Mouse (Mus musculus): ENCODE measurements around the gene a.
"Not testable (repeated sequence)": the region's sequence is repeated elsewhere in the genome, so short reads cannot be mapped to it uniquely, and the experiment has no call there.

a gene

DNA sequence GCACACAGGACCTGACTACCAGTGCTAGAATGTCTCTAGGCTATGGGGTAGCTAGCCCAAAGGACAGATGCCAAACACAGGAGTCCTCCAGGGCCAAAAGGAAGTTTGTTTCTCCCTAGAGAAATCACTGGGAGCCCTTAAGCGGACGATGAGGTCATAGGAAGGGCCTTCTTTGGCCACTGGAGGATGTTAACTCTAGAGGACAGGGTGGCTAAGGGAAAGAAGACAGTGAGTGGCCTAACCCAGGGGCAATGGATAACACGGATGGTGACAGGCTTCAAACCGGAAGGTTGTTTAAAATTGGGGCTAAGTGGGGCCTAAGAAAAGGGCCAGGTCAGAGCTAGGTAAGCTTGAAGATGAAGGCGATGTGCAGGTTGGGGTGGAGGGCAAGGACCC lies 258.9 kb downstream of the a start:
- in situ Hi-C loops (cut with MboI; ENCODE audit: low sequenced_read_pairs) = no loop called here

DNA sequence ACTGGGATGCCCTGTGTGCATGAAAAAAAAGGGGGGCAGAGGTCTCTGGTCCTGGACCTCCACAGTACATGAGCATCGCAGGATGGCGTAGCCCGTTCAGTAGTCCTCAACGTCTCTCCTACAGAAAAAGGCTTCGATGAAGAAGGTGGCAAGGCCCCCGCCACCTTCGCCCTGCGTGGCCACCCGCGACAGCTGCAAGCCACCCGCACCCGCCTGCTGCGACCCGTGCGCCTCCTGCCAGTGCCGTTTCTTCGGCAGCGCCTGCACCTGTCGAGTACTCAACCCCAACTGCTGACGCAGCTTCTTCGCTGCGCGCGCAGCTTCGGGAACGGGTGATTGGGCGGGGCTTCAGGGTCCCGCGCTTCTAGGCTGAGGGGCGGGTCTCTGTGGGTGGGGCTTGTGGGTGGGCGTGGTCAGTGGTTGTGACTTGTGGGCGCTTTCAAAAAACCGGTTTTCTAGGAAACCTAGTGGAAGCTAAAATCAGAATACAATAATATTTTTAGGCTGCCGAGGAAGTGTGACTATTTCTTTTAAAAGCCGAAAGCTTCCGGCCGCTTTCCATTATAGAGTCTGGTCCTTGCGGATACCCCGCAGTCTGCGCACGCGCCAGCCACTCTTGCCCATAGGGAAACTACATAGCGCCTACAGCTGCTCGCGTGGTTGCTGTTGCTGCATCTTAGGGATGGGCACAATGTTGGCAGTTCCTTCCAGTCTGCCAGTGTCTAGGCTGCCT lies 259.5 kb downstream of the a start:
- in situ Hi-C loops (cut with MboI; ENCODE audit: low sequenced_read_pairs) = no loop called here

DNA sequence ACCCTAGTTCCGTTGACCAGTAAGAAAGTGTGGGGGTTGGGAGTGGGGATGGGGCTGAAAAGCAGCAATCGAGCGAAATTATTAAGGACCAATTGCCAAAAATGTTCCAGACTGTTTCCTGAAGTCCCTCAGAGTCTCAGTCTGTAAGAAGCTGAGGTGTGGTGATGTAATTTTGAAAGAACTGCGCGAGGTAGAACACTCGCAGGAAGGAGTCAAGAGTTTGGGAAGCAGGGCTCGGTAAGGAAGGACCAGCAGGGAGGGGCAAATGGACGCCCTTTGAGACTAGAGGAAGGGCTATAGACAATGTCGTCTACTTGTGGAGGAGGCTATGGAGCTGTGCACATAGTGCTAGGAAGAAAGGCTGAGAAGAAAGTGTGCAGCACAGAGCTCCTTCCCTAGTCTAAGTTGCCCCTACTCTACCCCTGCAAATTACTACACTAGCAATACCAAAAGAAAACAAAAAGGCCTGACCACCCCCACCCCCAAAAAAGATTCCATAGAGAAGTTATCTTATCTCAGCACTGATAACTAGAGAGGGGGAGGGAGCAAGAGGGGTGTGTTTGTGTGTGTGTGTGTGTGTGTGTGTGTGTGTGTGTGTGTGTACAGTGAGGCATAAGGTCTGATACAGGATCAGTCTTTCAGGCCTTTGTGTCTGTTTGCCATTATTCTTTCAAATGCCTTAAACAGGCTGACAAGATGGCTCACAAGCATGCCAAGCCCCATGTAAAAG lies 260.6 kb downstream of the a start:
- in situ Hi-C loops (cut with MboI; ENCODE audit: low sequenced_read_pairs) = no loop called here

DNA sequence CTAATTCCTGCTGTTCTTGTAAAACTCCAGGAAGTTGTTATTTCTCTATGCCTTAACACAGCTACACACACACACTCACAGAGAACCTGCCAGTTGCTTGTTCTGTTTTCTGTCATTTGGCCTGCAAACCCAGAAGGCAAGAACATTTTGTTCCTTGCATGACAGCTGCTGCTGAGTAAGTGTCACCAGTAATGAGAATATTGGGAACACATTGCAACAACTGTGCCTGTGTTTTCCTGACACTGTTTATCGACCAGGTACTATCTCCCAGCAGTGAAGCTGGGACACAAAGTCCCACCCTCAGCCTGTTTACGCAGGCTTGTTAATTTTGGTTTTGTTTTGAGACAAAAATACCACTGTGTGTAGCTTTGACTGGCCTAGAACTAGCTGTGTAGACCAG lies 261.5 kb downstream of the a start:
- in situ Hi-C loops (cut with MboI; ENCODE audit: low sequenced_read_pairs) = no loop called here

DNA sequence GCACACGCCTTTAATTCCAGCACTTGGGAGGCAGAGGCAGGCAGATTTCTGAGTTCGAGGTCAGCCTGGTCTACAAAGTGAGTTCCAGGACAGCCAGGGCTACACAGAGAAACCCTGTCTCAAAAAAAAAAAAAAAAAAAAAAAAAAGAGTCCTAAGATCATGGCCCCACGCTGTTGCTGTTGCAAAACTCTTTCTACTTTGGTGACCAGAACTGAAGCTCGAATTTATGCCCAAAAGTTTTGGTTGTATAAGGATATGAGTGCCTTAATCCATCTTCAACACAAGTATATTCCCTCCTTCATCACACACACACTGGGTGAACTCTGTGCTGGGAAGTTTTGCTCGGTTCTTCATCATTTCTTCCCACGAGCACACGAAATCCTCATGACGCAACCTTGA lies 262.3 kb downstream of the a start:
- in situ Hi-C loops (cut with MboI; ENCODE audit: low sequenced_read_pairs) = not testable (repeated sequence)

DNA sequence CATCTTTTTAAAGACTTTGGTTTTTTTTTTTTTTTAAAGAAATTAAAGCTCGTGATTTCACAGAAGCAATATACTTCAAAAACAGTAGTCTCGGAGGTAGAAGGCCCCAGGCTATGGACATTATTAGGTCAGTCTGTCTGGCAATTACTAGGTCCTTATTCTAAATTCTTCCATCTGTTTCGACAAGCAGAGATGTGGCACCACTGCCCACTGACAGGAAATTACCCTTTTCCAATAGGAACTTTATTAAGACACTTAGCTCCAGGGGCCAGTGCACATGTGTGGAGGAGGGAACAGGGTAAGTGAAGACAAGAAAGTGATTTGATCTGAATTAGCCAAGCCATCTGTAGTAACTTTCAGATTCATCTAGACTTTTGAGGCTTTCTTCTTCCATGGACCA lies 263.5 kb downstream of the a start:
- in situ Hi-C loops (cut with MboI; ENCODE audit: low sequenced_read_pairs) = no loop called here

DNA sequence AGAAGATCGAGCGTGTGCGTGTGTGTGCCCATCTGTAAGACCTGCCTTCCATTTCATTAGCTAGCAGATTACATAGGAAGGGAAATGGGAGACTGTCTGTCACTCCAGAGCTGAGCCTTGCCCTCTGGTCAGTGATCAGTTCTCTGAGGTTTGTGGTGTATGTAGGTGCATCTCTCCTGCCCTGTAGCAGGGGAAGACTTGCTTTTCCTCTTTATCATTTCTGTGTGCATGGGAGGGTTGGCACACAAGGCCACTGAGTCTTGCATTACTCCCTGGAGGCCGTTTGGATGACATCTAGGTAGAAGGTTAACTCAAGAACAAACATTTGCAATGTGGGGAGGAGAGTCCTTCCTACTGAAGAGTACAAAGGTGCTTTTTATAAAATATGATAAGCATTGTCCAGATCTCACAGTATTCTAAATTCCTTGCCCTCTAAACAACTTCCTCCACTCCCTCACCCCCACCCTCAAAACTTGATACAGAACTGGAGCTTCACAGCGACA lies 264.9 kb downstream of the a start:
- in situ Hi-C loops (cut with MboI; ENCODE audit: low sequenced_read_pairs) = no loop called here

DNA sequence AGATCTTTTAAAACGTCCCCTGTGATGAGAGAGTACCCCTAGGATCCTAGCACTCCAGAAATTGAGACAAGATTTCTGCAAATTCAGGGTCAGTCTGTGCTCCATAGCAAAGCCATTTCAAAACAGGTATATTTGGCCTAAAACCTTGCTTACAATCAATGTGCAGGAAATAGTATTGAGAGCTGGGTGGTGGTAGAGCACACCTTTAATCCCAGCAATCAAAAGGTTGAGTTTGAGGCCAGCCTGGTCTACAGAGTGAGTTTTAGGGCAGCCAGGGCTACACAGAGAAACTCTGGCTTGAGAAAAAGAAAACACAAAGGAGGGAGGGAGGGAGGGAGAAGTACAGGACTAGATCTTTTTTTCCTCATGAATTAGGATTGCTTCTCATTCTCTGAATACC lies 266.2 kb downstream of the a start:
- in situ Hi-C loops (cut with MboI; ENCODE audit: low sequenced_read_pairs) = no loop called here

DNA sequence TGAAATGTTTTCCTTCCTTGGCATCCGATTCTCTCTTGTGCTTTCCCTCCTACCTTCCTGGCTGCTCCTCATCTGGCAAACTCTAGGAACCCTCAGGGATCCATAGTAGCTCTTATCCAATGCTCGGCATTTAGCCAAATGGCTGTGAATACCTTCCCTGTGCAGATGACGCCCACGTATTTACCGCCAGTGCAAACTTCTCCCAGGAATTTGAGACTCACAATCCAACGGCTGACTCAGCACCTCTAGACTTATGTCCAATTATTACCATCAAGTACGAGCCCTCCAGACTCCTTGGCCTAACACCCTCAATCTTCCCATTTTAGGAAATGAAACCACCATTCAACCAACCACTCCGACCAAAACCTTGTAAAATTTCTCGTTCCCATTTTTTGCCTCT lies 279.8 kb downstream of the a start:
- in situ Hi-C loops (cut with MboI; ENCODE audit: low sequenced_read_pairs) = no loop called here

DNA sequence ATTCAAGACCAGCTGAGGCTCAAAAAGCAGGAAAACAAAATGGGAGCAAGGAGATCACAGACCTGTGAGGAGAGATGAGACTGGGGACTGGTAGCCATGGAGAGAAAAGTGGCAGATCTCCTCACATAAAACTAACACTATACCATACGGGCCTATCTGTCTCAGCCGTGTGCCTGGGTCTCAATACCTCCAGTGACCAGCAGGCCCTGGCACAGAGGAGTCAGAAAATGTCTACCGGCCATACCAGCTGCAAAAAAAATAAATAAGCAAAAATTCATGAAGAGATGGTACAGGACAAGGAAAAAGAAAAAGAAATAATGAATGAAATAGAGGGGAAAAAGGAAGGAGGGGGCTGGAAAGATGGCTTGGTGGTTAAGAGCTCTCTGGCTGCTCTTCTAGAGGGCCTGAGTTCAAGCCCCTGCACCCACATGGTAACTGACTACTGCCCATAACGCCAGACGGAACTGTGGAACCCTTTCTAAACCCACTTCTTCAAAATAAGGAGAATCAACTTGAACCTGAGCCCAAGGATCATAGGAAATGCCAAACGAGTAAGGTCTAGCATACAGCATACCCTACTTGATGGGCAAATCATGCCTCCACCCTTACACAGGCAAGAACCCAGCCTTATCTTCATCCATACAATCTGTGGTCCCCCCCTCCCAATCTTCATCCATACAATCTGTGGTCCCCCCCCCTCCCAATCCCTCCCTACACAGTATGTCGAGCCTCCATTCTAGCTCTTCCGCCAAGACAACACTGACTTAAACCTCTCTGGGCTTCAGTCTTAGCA lies 281.3 kb downstream of the a start:
- in situ Hi-C loops (cut with MboI; ENCODE audit: low sequenced_read_pairs) = no loop called here

DNA sequence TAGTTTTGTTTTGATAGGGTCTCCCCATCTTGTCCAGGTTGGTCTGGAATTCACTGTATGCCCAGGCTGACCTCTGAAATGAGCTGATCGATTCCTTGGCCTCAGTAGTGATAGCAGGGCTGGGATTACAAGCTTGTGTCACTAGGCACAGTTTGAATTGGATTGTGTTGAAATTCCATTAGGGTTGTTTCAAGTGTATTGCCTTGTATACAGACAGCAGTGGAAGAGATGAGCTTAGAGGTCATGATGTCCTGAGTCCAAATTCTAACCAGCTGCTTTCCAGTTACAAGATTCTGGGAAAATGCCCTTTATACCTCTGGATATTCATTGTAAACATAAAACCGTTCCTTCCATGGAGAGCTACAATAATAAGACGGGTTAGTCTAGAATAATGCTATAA lies 282.1 kb downstream of the a start:
- in situ Hi-C loops (cut with MboI; ENCODE audit: low sequenced_read_pairs) = no loop called here

DNA sequence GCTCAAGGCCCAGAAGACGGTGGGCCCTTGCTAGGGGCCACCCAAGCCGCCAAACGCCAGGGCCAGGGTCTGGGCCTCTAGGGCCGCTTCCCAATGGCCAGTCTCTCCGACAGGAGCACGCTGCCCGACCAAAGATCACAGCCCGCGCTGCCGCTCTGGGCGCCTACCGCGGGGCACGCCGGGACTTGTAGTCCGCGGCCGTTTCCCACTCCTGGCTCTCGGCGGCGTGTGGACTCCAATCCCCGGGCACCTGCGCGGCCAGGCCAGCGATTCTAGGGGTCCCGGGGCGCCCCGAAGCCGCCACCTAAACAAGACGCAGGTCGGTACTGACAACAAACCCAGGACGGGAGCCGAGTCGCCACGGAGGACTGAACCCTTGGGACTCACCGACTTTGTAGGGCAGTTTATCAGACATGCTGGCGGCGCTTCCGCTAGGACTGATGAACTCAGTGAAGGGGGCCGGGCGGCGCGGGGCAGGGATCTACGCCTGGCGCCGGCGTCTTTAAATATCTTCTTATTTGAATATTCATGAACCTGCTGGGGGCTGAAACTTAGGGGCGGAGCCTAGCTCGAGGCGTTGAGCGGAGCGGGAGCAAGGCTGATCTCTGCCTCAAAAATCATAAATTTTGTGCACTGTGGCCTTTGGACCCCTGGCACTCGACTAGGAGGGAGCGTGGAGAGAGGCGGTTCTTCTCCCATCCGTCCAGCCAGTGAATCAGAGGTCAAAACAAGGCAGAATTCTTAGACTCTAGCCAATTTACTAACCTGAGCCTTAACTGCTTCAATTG lies 283.0 kb downstream of the a start, which contains the start of gene Ahcy:
Ahcy (minus strand) TSS at position 520 of the 788 bp plus-strand sequence.
- in situ Hi-C loops (cut with MboI; ENCODE audit: low sequenced_read_pairs) = no loop called here

DNA sequence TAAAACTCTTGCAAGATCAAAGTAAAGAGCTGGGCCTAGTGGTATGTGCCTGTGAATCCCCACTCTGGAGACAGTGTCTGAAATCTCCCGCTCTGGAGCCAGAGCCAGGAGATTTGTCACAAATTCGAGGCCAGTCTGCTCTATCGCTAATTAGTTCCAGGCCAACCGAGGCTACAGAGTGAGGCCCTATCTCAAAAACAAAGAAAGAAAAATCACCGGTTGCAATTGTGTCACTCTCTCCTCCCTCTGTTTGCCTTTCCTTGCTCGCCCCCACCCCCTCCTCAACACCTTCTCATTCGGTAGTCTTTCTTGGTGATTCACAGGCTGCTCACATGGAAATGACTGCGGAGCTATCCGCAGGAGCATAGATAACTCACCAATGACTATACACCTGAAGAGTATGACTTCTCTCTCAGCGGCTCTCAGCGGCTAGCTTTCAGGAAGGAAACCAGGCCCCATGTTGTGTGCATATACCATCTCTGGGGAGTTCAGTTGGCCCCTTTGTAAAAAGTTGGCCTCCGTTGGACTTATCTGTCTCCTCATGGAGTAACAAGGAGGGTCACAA lies 283.6 kb downstream of the a start:
- in situ Hi-C loops (cut with MboI; ENCODE audit: low sequenced_read_pairs) = no loop called here

DNA sequence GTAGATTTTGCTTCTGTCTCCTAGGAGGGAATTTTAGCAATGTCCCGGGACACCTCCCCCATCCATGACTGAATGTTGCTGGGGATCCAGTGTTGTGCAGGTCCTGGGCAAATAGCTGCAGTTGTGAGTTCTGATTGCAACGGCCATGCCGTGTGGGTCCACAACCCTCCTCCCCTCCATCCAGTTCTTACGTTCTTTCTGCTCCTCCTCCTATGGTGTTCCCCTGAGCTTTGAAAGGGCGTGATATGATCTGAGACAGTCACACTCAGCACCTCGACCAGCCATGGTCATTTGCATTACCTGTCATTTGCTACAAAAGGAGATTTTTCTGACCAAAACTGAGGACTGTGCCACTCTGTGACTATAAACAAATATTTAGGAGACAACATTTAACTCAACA lies 284.4 kb downstream of the a start:
- in situ Hi-C loops (cut with MboI; ENCODE audit: low sequenced_read_pairs) = no loop called here

DNA sequence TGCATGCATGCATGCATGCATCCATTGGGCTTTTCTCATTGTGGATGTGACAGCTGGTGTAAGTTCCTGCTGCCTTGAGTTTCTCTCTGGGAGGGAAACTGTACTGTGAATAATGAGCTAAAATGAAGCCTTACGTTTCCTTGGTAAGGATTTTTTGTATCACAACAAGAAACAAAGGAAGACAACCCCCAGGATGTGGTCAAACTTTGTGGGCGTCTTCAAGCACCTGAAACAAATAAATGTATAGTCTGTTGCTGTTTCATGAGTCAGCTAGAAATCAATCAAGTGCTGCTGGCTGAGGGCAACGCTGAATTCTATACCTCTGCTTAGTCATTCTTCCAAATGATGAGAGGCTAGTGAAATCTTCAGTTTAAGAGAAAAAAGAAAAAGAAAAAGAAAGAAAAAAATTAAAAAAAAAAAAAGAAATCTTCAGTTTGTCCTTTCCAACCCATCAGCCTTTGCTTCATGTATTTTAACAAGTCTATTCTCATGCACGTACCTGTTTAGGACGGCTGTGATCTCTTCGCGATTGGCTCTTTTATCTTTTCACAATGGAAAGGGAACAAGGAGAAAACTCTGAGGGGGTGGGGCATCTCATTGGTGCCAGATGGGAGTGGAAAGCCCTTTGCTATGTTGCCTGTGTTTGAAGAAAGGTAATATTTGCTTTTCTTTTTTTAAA lies 288.4 kb downstream of the a start:
- in situ Hi-C loops (cut with MboI; ENCODE audit: low sequenced_read_pairs) = loop anchor here (10.0 kb wide), 1 partner anchor 115 kb away; no protein-coding TSS in a partner anchor

DNA sequence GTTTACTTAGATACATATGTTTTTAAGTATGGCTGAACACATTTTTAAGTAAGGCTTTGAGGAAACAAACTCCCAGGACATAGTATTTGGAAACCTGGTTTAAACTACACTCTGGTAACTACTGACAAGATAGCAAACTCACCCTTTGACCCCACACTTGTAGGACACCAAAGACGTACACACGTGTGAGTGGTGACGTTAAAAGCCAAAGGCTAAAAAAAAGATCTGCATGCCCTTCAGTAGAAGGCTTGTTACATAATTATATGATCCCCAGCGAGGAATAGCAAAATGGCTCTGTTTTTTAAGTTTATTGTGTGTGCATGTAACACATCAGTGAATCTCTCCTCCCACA lies 289.0 kb downstream of the a start:
- in situ Hi-C loops (cut with MboI; ENCODE audit: low sequenced_read_pairs) = loop anchor here (10.0 kb wide), 1 partner anchor 115 kb away; no protein-coding TSS in a partner anchor

DNA sequence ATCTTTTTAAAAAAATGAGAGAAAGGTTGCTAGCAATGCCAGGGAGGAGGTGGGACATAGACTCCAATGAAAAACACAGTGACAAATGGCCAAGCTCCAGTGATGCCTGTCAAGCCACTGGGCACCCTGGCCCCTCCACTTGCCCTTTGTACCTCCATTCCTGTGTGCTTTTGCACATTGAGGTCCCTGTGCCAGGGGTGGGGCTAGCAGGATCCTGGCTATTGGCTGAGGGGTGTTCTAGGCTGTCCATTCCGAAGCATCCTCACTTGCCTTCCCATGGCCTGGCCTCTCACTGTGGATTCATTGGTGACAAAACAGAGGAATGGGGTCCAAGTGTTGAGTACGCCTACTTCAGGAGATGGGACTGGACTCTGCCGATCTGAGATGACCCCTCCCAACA lies 289.9 kb downstream of the a start:
- in situ Hi-C loops (cut with MboI; ENCODE audit: low sequenced_read_pairs) = loop anchor here (10.0 kb wide), 1 partner anchor 114 kb away; no protein-coding TSS in a partner anchor

DNA sequence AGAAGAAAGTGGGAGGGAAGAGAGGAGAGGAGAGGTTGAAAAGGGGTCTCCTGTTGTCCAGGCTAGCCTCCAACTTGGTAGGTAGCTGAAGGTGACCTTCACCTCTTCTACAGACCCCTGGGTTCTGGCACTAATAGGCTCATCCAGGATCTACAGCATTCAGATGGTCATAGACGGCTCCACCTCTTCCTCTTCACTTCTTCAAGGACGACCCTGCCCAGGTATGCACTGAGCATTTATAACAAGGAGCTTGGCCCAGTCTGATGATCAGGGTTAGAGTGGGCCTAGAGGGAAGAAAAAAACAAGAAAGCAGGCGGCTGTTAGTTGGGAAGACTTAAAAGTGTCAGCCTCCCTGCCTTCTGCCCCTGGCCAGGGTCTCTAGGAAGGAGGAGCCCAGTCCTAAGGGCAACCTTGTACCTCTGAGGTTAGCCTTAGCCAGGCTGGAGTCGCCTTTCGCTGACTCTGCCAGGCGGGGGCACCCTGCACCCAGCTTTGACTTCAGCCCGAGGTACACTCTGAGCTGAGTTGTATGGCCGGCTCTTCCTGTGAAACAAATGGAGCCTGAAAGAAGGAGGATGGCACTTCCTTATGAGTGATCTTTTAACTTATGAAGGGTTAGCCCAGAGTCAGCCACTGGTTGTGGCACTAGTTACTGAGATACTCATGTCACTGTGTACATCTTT lies 291.1 kb downstream of the a start:
- in situ Hi-C loops (cut with MboI; ENCODE audit: low sequenced_read_pairs) = loop anchor here (10.0 kb wide), 1 partner anchor 113 kb away; no protein-coding TSS in a partner anchor

DNA sequence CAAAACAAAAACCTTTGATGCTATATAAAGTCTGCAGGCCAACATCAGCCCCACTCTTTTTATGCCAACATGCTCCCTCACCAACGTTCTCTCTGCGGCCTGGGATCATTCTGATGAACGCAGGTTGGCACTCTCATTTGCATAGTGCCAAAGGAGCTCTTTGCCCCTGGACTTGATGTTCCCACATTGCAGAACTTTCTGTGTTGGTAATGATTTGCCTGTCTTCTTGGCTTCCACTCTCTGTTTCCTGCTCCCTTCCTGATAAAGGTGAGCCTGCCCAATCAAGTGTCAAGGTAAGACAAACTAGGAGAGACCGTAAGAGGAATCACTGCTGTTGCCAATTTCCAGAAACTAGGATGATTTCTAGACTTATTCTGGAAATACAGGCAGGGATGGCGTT lies 293.3 kb downstream of the a start:
- in situ Hi-C loops (cut with MboI; ENCODE audit: low sequenced_read_pairs) = loop anchor here (10.0 kb wide), 1 partner anchor 110 kb away; no protein-coding TSS in a partner anchor
